Mouse (Mus musculus) hindbrain, embryonic 15.5 days (tissue): ENCODE measurements at regions not wholly inside any gene's neighbourhood (a gene's known extent, or its start where the extent isn't known, plus 50 kb on each side); places are given as distances from the start of the nearest gene placed in this dataset.

Source experiments
- ATAC-seq: fragments of 200-750 bp; cut with Nextera tagmentation; 2 replicates; pipeline ENCODE4 v1.8.0; 2017; ENCODE audit warnings: low read depth, moderate number of reproducible peaks, moderate TSS enrichment; ENCODE audit not compliant: low FRiP score
- H3K27ac ChIP-seq: fragments of 300-500 bp; sonication (generic); replicated peaks from 2 replicates; pipeline ENCODE4 v1.5.1; 2015; ENCODE audit warnings: mild to moderate bottlenecking, inconsistent platforms
- H3K27me3 ChIP-seq: fragments of 300-500 bp; sonication (generic); 2 replicates; pipeline ENCODE4 v1.6.1; 2015; ENCODE audit warnings: control low read depth, inconsistent platforms
- H3K36me3 ChIP-seq: fragments of 300-500 bp; sonication (generic); 2 replicates; pipeline ENCODE4 v1.6.1; 2015; ENCODE audit warnings: control low read depth, inconsistent platforms
- H3K4me1 ChIP-seq: fragments of 300-500 bp; sonication (generic); replicated peaks from 2 replicates; pipeline ENCODE4 v1.6.1; 2015; ENCODE audit warnings: control low read depth, inconsistent platforms
- H3K4me2 ChIP-seq: fragments of 300-500 bp; sonication (generic); 2 replicates; pipeline ENCODE4 v1.6.1; 2015; ENCODE audit warnings: moderate library complexity, mild to moderate bottlenecking, inconsistent platforms
- H3K4me3 ChIP-seq: fragments of 300-500 bp; sonication (generic); 2 replicates; pipeline ENCODE4 v1.5.1; 2015; ENCODE audit warnings: mild to moderate bottlenecking, inconsistent platforms
- H3K9ac ChIP-seq: fragments of 300-500 bp; sonication (generic); 2 replicates; pipeline ENCODE4 v1.6.1; 2015; ENCODE audit warnings: inconsistent platforms
- H3K9me3 ChIP-seq: fragments of 300-500 bp; sonication (generic); 2 replicates; pipeline ENCODE4 v1.6.1; 2016; ENCODE audit warnings: control low read depth, inconsistent platforms
- WGBS: fragments of 180-500 bp; shearing (Covaris S2); methylation state at CpG from one replicate; pipeline ENCODE4 v1.1.7; 2015; 5-methylcytosine and 5-hydroxymethylcytosine counted together

DNA sequence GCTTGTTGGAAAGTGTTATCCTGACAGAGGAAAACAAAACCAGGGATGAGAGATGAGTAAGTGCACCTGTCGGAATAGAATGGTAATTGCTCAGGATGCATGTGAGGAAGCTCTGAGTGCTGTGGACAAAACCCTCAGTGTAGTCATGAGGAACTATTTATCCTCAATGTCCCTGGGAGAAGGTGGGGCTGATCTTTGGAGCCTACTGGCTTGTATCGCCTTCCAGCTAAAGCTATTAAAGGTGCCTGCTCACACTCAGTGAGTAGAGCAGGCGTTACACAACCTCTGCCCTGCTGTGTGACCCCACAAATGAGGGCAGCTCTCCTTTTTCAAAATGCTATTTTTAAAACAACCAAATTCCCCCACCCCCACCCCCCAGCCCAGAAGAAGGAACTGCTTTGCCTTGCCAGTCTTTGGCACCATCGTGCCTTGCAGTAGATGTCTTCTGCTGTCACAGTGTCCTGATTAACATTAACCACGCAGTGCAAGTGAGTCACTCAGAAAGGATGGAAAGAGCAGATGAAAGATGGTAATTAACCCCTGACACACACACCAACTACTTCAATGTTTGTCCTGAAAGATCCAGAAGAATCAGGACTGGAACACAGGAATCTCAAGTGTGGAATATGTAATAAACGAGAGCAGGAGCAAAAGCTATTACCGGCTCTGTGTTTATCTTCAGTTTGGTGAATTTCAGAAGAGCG, 440.8 kb upstream of the Tnp1 start:
- Histone ChIP-seq H3K4me1 (no peaks in the 10 kb centered on the region), H3K9me3 (no peaks in the 10 kb centered on the region), H3K36me3 (no peaks in the 10 kb centered on the region), H3K4me2 (no peak overlapping the region), H3K27ac (no peak overlapping the region), H3K9ac (no peak overlapping the region), H3K4me3 (no peak overlapping the region), H3K27me3 (no peaks in the 10 kb centered on the region)
- 87% methylated on average over 8 of the region's 8 CpGs for WGBS
- ATAC-seq, result no peak

DNA sequence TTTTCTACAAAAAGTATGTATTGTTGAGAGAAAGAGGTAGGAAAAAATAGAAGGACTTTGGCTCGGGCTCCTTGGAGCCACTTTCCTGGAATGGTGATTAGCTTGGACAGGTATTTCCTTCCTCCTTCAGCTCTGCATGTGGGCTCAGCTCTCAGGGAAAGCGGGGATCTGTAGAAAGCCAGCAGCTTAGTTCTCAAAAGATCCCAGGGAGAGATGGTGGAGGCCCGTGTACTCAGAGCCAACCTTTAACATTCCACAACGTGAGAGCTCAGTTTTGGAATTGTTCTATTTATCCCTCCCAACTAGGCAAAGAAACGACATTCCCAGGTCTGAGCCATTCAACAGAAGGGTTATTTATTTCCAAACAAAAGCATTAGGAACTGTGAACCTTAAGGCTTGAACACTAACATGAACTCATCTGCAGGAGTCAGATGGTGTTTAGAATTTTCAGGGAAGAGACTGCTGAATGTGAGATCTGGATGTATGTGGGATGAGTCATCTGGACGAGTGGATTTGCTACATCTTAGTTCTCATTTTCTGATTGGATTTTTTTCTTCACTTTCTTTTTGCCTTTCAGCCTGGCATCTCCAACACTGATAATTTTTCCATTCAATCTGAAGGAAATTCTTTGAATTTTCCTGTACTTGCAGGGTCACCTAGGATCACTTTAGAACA, 428.6 kb upstream of the Tnp1 start:
- Histone ChIP-seq H3K4me2 (no peak overlapping the region), H3K4me1 (no peaks in the 10 kb centered on the region), H3K36me3 (no peaks in the 10 kb centered on the region), H3K9me3 (no peaks in the 10 kb centered on the region), H3K4me3 (no peak overlapping the region), H3K9ac (no peak overlapping the region), H3K27ac (no peak overlapping the region), H3K27me3 (no peaks in the 10 kb centered on the region)
- WGBS, result 59% methylated on average over 6 of the region's 6 CpGs
- no peak for ATAC-seq

DNA sequence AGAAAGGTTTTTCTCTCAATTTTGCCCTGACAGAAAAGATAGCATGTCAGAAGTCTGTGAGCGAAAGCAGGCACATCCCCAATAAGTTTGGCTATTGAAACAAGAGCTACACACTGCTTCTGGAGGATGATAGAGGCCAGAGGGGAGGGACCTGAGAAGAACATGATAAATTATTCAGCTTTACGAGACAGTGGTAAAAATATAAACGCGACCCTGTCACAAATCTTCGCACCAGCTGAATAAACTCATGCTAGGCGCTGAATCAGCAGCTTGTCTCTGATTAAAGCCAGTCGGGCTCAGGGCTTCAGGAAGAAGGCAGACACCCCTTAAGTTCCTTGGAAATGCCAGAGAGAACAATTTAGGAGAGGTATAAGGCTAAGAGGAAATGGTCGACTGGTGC, 422.7 kb upstream of the Tnp1 start:
- Histone ChIP-seq H3K4me3 (no peak overlapping the region), H3K4me1 (no peaks in the 10 kb centered on the region; the same call in 1 of the 2 replicates), H3K36me3 (no peaks in the 10 kb centered on the region), H3K27me3 (no peaks in the 10 kb centered on the region), H3K9ac (no peak overlapping the region), H3K27ac (no peak overlapping the region), H3K4me2 (no peak overlapping the region), H3K9me3 (no peaks in the 10 kb centered on the region)
- ATAC-seq, result no peak
- WGBS, result 67% methylated on average over 8 of the region's 8 CpGs

DNA sequence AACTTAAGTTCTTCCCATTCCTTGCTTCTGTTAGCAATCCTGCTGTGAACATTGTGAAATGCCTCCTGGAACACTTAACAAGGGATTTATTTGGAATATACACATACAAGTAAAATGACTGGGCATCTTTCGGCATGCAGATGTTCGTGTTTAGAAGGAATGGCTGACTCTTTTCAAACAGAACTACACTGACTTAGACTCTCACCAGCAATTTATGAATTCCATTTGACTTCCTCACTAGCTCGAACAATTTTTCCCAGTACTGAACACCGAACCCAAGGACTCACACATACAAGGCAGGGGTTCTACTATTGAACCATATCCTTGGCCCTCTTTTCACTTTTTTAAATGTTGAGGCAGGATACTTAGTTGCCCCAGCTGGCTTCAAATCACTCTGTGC, 412.4 kb upstream of the Tnp1 start:
- no peak overlapping the region for H3K4me3 ChIP-seq
- no peak for ATAC-seq
- no peak overlapping the region for H3K4me2 ChIP-seq
- WGBS, result 93% methylated on average over 4 of the region's 4 CpGs
- H3K27ac ChIP-seq, result no peak overlapping the region
- H3K9ac ChIP-seq, result no peak overlapping the region
- no peaks in the 10 kb centered on the region for H3K9me3 ChIP-seq
- no peaks in the 10 kb centered on the region for H3K4me1 ChIP-seq
- H3K27me3 ChIP-seq, result no peaks in the 10 kb centered on the region
- H3K36me3 ChIP-seq, result no peaks in the 10 kb centered on the region

DNA sequence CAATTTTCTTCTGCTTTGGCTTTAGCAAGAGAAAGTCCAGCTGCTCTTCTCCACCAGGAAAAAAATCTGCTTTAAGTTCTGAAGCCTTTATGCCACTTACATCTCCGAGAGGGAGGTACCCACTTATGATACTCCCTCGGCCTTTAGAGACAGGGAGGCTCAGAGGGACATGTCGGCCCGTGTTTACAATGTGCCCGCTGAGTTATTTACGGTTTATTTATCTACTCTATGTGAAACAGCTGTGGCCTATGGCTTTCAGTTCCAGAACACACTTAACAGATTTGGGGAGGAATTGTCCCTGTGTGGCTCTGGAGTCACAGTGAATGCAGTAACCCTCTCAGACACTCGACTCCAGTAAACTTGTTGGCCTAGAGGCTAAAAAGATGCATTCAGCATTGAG, 409.3 kb upstream of the Tnp1 start:
- Histone ChIP-seq H3K27ac (no peak overlapping the region), H3K4me1 (no peaks in the 10 kb centered on the region), H3K27me3 (no peaks in the 10 kb centered on the region), H3K36me3 (no peaks in the 10 kb centered on the region), H3K4me2 (no peak overlapping the region), H3K4me3 (no peak overlapping the region), H3K9ac (no peak overlapping the region), H3K9me3 (no peaks in the 10 kb centered on the region)
- 75% methylated on average over 7 of the region's 7 CpGs for WGBS
- ATAC-seq, result no peak

DNA sequence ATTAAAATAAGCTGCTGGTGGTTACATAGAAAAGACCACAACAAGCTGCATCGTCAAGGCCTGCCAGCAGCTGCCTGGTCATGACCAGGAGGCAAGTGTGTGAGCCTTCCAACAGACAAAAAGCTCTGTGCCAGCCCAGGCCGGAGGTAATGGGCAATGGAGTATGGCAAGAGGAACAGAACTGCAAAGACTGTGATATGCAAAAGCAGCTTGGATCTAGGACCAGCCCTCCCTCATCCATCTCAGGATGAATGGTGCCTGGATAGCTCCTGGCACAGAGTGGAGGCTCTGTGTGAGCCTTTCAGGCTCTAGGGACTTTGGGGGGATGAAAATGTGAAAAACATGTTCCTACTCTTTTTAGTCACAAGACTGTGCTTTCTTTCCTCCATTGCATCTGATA, 402.5 kb upstream of the Tnp1 start:
- no peaks in the 10 kb centered on the region for H3K36me3 ChIP-seq
- ATAC-seq, result no peak; the same call in 1 of the 2 replicates
- H3K9me3 ChIP-seq, result no peaks in the 10 kb centered on the region
- no peak overlapping the region for H3K9ac ChIP-seq
- H3K27ac ChIP-seq, result no peak overlapping the region
- H3K27me3 ChIP-seq, result no peaks in the 10 kb centered on the region
- H3K4me3 ChIP-seq, result no peak overlapping the region
- no peak overlapping the region for H3K4me2 ChIP-seq
- H3K4me1 ChIP-seq, result no peaks in the 10 kb centered on the region
- WGBS, result 70% methylated on average over 2 of the region's 2 CpGs

DNA sequence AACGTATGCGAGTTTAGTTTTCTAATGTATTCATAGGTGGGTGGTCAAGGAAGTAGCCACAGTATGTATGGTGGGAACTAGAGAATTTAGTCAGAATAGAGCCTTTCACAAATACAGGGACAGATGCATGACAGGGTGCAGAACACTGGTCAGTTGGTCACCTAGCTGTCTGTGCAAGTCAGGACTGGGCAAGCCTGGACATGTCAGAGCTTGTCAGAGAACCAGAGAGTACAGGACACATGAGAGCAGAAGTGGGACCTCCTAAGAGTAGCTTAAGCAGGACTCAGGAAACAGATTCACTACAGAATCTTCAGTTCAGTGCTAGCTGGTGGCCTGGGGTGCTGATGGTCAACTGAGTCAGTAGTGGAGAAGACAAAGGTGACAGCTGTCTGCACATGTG, 395.7 kb upstream of the Tnp1 start:
- Histone ChIP-seq H3K4me3 (no peak overlapping the region), H3K27ac (no peak overlapping the region), H3K36me3 (no peaks in the 10 kb centered on the region), H3K4me1 (no peaks in the 10 kb centered on the region), H3K9ac (no peak overlapping the region), H3K9me3 (no peaks in the 10 kb centered on the region), H3K4me2 (no peak overlapping the region), H3K27me3 (no peaks in the 10 kb centered on the region)
- ATAC-seq, result no peak
- WGBS, result 91% methylated on average over 2 of the region's 2 CpGs

DNA sequence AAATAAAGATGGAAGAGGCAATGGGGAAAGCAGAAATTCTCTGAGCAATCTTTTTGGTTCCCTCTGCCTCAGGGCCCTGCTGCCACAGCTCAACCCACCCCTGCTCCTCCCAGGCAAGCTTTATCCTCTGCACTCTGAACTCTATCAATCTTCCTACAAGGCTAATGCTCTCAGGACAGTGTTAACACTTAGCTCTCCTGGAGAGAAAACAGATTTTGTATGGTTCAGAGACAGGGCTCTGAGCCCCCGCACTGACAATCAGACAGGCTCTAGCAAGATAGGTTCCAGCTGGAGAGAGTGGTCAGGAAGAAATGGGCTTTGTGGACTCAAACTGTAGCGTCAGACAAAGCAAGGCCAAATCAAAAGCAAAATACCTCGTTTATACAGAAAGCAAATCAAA, 383.5 kb upstream of the Tnp1 start:
- H3K9ac ChIP-seq, result no peak overlapping the region
- no peaks in the 10 kb centered on the region for H3K9me3 ChIP-seq
- no peak overlapping the region for H3K4me2 ChIP-seq
- ATAC-seq, result no peak
- H3K27me3 ChIP-seq, result no peaks in the 10 kb centered on the region
- H3K4me3 ChIP-seq, result no peak overlapping the region
- no peaks in the 10 kb centered on the region for H3K36me3 ChIP-seq
- no peaks in the 10 kb centered on the region for H3K4me1 ChIP-seq
- H3K27ac ChIP-seq, result no peak overlapping the region
- 69% methylated on average over 3 of the region's 3 CpGs for whole genome bisulfite sequencing

DNA sequence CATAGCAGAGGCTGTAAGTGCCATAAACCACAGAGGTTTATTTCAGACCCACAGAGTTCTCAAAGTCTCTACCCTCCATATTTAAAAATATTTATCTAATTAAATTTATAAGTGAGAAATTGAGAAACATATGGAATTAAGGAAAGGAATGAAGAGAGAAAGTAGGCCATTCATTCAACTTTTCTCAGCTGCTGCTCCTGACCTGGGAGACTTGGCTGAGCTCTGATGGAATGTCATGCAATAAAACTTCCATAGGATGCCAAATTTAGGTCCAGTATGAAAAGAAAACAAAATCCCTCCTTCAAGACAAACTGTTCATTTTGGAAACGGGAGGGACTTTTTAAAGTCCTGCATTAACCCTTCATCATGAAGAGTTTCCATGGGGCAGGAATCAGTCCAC, 379.3 kb upstream of the Tnp1 start:
- 76% methylated on average over 1 of the region's 1 CpGs for WGBS
- Histone ChIP-seq H3K4me1 (no peaks in the 10 kb centered on the region), H3K4me2 (no peak overlapping the region), H3K36me3 (no peaks in the 10 kb centered on the region), H3K9me3 (no peaks in the 10 kb centered on the region), H3K27me3 (no peaks in the 10 kb centered on the region), H3K27ac (no peak overlapping the region), H3K9ac (no peak overlapping the region), H3K4me3 (no peak overlapping the region)
- no peak for ATAC-seq

DNA sequence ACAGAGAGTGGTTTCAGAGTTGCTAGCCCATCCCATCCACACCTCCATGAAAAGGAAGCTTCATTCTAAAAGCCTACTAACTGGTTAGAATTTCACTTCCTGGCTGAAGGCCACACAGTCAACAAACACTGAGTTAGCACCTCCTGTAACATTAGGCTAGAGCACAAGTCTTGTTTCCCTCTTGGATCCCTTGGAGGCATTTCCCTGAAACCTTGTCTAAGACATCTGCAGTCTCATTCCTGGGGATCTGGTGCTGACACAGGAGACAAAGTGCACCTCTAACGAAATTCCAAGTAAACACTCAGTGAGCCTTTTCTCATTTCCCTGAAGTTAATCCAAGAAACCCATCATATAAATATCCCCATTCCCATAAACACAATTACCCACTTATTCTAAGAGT, 378.8 kb upstream of the Tnp1 start:
- Histone ChIP-seq H3K36me3 (no peaks in the 10 kb centered on the region), H3K27ac (no peak overlapping the region), H3K9ac (no peak overlapping the region), H3K9me3 (no peaks in the 10 kb centered on the region), H3K4me1 (no peaks in the 10 kb centered on the region), H3K4me3 (no peak overlapping the region), H3K4me2 (no peak overlapping the region), H3K27me3 (no peaks in the 10 kb centered on the region)
- 67% methylated on average over 1 of the region's 1 CpGs for WGBS
- no peak for ATAC-seq

DNA sequence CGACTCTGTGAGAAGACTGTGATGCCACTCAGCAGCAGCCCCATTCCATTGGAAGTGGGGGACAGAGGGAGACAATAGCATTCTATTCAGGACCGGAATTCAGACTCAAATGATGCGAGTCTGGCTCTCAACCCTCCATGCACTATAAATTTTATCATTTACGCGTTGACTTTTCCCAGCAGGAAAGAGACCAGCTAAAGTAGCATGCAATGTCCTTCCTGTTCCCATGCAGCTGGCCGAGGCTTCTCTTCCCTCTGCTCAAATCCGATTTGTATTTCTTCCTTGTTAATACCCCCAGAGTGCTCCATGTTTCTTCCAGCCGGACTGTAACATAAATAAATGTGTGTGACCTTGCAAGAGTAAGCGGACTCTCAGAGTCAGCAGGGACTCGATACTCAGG, 376.4 kb upstream of the Tnp1 start:
- no peak overlapping the region for H3K4me3 ChIP-seq
- H3K9me3 ChIP-seq, result no peaks in the 10 kb centered on the region
- WGBS, result 66% methylated on average over 10 of the region's 10 CpGs
- no peaks in the 10 kb centered on the region for H3K36me3 ChIP-seq
- H3K27me3 ChIP-seq, result no peaks in the 10 kb centered on the region
- ATAC-seq, result no peak
- H3K4me1 ChIP-seq, result no peaks in the 10 kb centered on the region
- no peak overlapping the region for H3K27ac ChIP-seq
- no peak overlapping the region for H3K4me2 ChIP-seq
- H3K9ac ChIP-seq, result no peak overlapping the region

DNA sequence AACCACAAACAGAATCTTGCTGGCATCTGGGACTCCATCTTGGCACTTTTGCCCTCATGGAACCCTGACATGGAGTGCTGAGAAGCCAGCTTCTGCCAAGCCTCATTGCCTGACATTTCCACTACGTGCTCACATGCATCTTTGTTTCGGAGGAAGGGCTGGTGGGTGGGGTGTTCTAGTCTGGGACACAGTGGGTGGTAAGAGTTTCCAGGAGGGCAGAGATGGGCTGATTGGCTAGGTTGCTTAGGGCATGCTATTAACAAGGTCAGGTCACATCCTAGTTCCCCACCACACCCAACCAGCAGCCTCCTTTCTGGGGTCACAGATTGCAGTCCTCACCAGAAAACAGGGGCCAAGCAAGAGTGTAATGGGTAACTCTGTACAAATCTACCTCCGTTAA, 374.3 kb upstream of the Tnp1 start:
- no peaks in the 10 kb centered on the region for H3K27me3 ChIP-seq
- no peak for ATAC-seq
- H3K9me3 ChIP-seq, result no peaks in the 10 kb centered on the region
- no peak overlapping the region for H3K9ac ChIP-seq
- H3K4me2 ChIP-seq, result no peak overlapping the region
- 80% methylated on average over 3 of the region's 3 CpGs for WGBS
- H3K4me1 ChIP-seq, result no peaks in the 10 kb centered on the region
- H3K36me3 ChIP-seq, result no peaks in the 10 kb centered on the region
- no peak overlapping the region for H3K27ac ChIP-seq
- H3K4me3 ChIP-seq, result no peak overlapping the region

DNA sequence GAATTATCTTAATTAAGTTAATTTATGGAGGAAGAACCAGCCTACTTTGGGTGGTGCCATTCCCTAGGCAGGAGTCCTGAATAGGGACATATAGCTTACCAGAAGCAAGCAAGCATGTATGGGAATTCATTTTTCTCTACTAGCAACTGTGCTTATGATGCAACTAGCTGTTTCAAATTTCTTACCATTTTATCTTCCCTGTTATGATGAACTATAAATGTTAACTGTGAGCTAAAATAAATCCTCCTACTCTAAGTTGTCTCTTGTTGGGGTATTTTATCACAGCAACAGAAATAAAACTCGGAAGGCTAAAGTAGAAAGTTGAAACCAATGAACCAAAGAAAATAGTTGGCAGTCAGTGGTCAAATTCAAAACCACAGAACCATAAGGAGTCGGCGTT, 373.5 kb upstream of the Tnp1 start:
- 87% methylated on average over 3 of the region's 3 CpGs for WGBS
- Histone ChIP-seq H3K27me3 (no peaks in the 10 kb centered on the region), H3K36me3 (no peaks in the 10 kb centered on the region), H3K4me3 (no peak overlapping the region), H3K27ac (no peak overlapping the region), H3K9me3 (no peaks in the 10 kb centered on the region), H3K4me2 (no peak overlapping the region), H3K4me1 (no peaks in the 10 kb centered on the region), H3K9ac (no peak overlapping the region)
- ATAC-seq, result no peak
